Mouse (Mus musculus): ENCODE results near the gene Gm8453.
"Not testable (repeated sequence)": the region's sequence is repeated elsewhere in the genome, so short reads cannot be mapped to it uniquely, and the experiment has no call there.

The Gm8453 gene

GRCm38 (mm10) chr7:22229384-22229783 is at the start of gene Gm8453:
TSS of gene Gm8453 (minus strand) at chr7:22229484.
- DNase-seq (ENCODE audit: low read depth, low spot score) = not testable (repeated sequence)

GRCm38 (mm10) chr7:22201164-22201563 is 28.1 kb downstream of the Gm8453 start, which contains the start of gene Gm8653:
TSS of gene Gm8653 (minus strand) at chr7:22201264.
- not testable (repeated sequence) for DNase-seq (ENCODE audit: low read depth, low spot score)

GRCm38 (mm10) chr7:22189077-22189476 is 40.2 kb downstream of the Gm8453 start, which contains the start of gene Vmn1r143:
TSS of gene Vmn1r143 (plus strand) at chr7:22189377.
- not testable (repeated sequence) for DNase-seq (ENCODE audit: low read depth, low spot score)
